Mouse (Mus musculus) forebrain, embryonic 11.5 days (tissue): ENCODE data around the gene Mrps21. TPM values are rescaled to one million over a fixed set of nuclear protein-coding genes. Genes with fewer than 3 reads are reported as not detected.
"Not testable (repeated sequence)": the region's sequence is repeated elsewhere in the genome, so short reads cannot be mapped to it uniquely, and the experiment has no call there.

Source experiments
- ATAC-seq: fragments of 200-750 bp; cut with Nextera tagmentation; replicated peaks from 2 replicates; pipeline ENCODE4 v1.8.0; 2017; ENCODE audit warnings: moderate TSS enrichment; ENCODE audit not compliant: low FRiP score
- DNase-seq: peaks from one replicate; pipeline ENCODE4 v3.0.0-alpha.2; 2017; ENCODE audit warnings: low spot score
- H3K27ac ChIP-seq: fragments of 300-500 bp; sonication (generic); 2 replicates; pipeline ENCODE4 v1.5.1; 2014; ENCODE audit warnings: low read depth, low read length
- H3K27me3 ChIP-seq: fragments of 300-500 bp; sonication (generic); 2 replicates; pipeline ENCODE4 v1.6.1; 2014; ENCODE audit warnings: mild to moderate bottlenecking, low read length, mixed read lengths; ENCODE audit not compliant: control insufficient read depth, insufficient read depth
- H3K36me3 ChIP-seq: fragments of 300-500 bp; sonication (generic); 2 replicates; pipeline ENCODE4 v1.6.1; 2014; ENCODE audit warnings: mild to moderate bottlenecking, low read length, moderate library complexity, mixed read lengths; ENCODE audit not compliant: control insufficient read depth, insufficient read depth
- H3K4me1 ChIP-seq: fragments of 300-500 bp; sonication (generic); replicated peaks from 2 replicates; pipeline ENCODE4 v1.6.1; 2014; ENCODE audit warnings: low read length, mixed read lengths; ENCODE audit not compliant: control insufficient read depth, insufficient read depth
- H3K4me2 ChIP-seq: fragments of 300-500 bp; sonication (generic); 2 replicates; pipeline ENCODE4 v1.6.1; 2014; ENCODE audit warnings: low read depth, mild to moderate bottlenecking, low read length, moderate library complexity, mixed read lengths; ENCODE audit not compliant: severe bottlenecking
- H3K4me3 ChIP-seq: fragments of 300-500 bp; sonication (generic); 2 replicates; pipeline ENCODE4 v1.5.1; 2014; ENCODE audit warnings: low read depth, low read length
- H3K9ac ChIP-seq: fragments of 300-500 bp; sonication (generic); 2 replicates; pipeline ENCODE4 v1.6.1; 2014; ENCODE audit warnings: low read length
- H3K9me3 ChIP-seq: fragments of 300-500 bp; sonication (generic); 2 replicates; pipeline ENCODE4 v1.6.1; 2016; ENCODE audit warnings: low read length, mixed read lengths; ENCODE audit not compliant: control insufficient read depth
- WGBS: fragments of 180-500 bp; shearing (Covaris S2); extraction: QIAGEN DNeasy Blood & Tissue Kit; methylation state at CpG from one replicate; pipeline ENCODE4 v1.1.7; 2014; 5-methylcytosine and 5-hydroxymethylcytosine counted together
- polyA plus RNA-seq: library from polyadenylated mRNA; unstranded; fragments of >200 nt; fragmentation: Nextera tagmentation; extraction: Ambion mirVana; gene quantifications from 2 replicates; pipeline ENCODE4 v1.2.1, GENCODE M21; 2014

The Mrps21 gene
- polyA plus RNA-seq, 1 experiment from 2014 or later = 322 TPM

DNA sequence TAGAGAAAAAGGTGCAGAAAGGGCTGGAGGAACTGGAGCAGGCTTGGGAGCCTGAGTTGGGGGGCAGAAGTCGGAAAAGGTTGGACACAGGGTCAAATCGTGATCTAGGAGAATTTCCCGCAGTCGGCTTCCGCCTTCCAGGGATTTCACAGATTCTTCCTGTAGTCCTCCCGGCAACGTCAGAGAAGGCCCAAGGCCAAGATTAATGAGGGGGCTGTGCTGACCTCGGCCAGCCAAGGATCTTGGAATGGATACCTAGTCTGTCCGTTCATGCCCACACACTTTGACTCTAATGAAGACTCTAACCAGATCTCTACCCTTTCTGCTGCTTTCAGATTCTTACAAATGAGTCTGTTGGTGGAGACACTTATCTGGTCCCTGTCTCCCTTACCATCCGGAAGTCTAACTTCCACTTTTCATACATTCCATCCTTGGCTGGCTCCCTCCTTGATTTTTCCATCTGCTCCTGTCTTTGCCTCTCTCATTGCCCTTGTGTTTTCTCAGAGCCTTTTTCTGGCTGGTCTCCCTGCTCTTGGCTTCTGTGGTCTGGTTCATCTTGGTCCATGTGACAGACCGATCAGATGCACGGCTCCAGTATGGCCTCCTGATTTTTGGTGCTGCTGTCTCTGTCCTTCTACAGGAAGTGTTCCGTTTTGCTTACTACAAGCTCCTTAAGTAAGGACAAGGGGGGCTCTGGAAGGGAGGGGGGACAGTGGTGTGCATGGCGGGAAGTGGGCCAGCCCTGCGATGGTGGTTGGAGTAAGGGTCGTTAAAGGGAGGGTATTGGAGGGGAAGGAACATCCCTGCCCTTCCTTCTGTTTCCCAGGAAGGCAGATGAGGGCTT, 23.2 kb upstream of the Mrps21 start:
- H3K4me3 ChIP-seq = peak overlapping the region; percentile 67
- 20% methylated on average over 15 of the region's 16 CpGs for WGBS

DNA sequence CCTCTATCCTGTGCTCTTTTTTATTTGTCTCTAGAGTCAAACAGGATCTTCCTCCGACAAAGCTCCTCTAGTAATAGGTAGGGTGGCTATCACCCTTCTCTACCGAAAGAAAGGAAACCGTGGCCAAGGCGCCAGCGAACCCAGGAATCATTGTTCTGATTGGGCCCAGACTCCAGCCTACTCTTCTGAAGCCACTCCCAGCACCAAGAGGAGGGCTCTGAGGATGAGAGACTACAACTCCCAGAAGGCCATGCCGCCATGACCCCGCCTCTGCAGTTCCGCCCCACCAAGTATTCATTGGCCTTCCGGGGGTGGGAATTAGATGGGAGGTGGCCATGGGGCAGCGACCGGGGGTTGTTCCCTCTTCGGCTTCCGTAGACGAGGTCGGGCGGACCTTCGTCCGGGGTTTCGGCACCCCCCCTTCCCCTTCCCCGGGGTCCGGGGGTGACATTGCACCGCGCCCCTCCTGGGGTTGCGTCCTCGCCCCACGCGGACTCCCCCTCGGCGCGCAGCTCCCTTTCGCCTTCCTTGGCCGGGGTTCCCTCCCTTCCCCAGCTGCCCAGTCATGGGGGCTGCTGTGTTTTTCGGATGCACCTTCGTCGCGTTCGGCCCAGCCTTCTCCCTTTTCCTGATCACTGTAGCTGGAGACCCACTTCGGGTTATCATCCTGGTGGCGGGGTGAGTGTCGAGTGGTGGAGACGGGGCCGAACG, 22.4 kb upstream of the Mrps21 start, which contains the start of gene Aph1a:
Gene Aph1a (plus strand): TSS at position 364 of the 711 bp plus-strand sequence.
- H3K4me1 ChIP-seq, H3K27me3 ChIP-seq, H3K9me3 ChIP-seq, H3K36me3 ChIP-seq: not testable (repeated sequence)
- DNase-seq = peak; percentile 97
- Histone ChIP-seq H3K27ac (0 out of 2 replicates have a peak within 1 kb of the TSS, but pooled peaks have one; percentile 25), H3K4me3 (peak within 1 kb of the TSS; percentile 67), H3K4me2 (peak within 1 kb of the TSS; percentile 93), H3K9ac (peak within 1 kb of the TSS; percentile 70)
- ATAC-seq = peak; percentile 97
- 0% methylated on average over 27 of the region's 43 CpGs for WGBS

More for the DNA sequence above, 23.2 kb upstream of the Mrps21 start:
- H3K27me3 ChIP-seq = no peaks in the 10 kb centered on the region
- no peaks in the 10 kb centered on the region for H3K9me3 ChIP-seq
- 0 out of 2 replicates have a peak overlapping the region, but pooled peaks have one; percentile 25 for H3K27ac ChIP-seq
- H3K4me2 ChIP-seq = peak overlapping the region; percentile 93
- H3K9ac ChIP-seq = peak overlapping the region; percentile 70
- ATAC-seq = no peak
- peaks cover 7% of the 10 kb centered on the region; the same call in 1 of the 2 replicates for H3K4me1 ChIP-seq
- DNase-seq = no peak
- no peaks in the 10 kb centered on the region for H3K36me3 ChIP-seq

GRCm38 (mm10) chr3:95893126-95893525, 21.8 kb upstream of the Mrps21 start:
- H3K4me2 ChIP-seq = peak overlapping the region; percentile 46
- no peaks in the 10 kb centered on the region for H3K9me3 ChIP-seq
- H3K4me1 ChIP-seq = peaks cover 7% of the 10 kb centered on the region; the same call in 1 of the 2 replicates
- no peaks in the 10 kb centered on the region for H3K27me3 ChIP-seq
- DNase-seq (no peak), ATAC-seq (no peak)
- 30% methylated on average over 7 of the region's 7 CpGs for WGBS
- no peak overlapping the region for H3K27ac ChIP-seq
- H3K9ac ChIP-seq = peak overlapping the region; percentile 49; the same call in 1 of the 2 replicates
- no peaks in the 10 kb centered on the region for H3K36me3 ChIP-seq
- peak overlapping the region; percentile 67 for H3K4me3 ChIP-seq

DNA sequence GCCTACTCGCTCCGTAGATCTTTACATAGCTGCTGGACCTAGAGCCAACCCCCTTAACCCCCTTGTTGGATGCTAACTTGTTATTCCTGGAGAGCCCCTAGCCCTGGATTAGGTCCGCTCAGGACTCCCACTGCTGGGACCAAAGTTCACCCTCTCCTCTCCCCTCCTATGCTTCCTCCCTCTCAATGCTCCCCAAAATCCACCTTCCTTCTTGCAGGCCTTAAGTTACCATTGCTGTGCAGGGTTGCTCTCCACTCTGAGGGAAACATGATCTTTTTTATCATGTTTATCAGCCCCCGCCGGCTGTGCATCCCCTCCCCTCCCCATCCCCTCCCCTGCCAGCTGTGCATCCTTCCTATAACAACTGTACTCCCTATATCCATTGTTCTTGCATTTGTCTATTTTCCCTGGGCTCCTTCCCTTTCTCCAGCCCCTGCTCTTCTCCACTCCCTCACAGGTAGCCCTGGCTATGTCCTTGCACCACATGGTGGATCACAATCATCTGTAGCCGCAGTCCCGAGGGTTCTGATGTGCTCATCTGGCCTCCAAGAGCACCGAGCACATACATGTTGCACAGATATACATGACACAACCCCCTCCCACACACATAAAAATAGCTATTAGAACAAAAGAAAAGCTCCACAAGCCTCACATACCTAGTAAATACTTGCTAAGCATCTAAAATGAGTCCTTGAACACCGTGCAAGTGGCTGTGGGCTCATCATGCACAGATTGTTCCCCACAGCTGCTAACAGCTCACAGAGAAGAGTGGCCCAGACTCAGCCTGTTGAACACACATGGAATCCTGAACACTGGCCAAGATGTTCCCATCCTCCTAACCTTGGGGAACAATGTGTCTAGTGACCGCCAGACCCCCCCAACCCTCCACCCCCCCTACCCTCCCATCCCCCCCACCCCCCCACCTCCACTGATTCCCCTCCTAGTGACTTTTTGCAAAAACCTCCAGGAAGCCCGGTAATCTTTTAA, 21.0 kb upstream of the Mrps21 start:
- Histone ChIP-seq H3K27ac (no peak overlapping the region), H3K27me3 (no peaks in the 10 kb centered on the region), H3K4me2 (no peak overlapping the region), H3K4me1 (peaks cover 7% of the 10 kb centered on the region; the same call in 1 of the 2 replicates), H3K4me3 (no peak overlapping the region), H3K36me3 (no peaks in the 10 kb centered on the region), H3K9me3 (no peaks in the 10 kb centered on the region), H3K9ac (peak overlapping the region; percentile 32)
- DNase-seq = no peak
- no peak for ATAC-seq
- 44% methylated on average over 11 of the region's 11 CpGs for WGBS

- peak within 1 kb of the TSS; percentile 46; the same call in 1 of the 2 replicates for H3K27ac ChIP-seq
- H3K36me3 ChIP-seq = no peaks in the 10 kb centered on the region
- H3K4me1 ChIP-seq = peaks cover 7% of the 10 kb centered on the region; the same call in 1 of the 2 replicates
- 26% methylated on average over 12 of the region's 12 CpGs for WGBS
- DNase-seq (no peak), ATAC-seq (no peak)
- peak within 1 kb of the TSS; percentile 32 for H3K9ac ChIP-seq
- H3K27me3 ChIP-seq = no peaks in the 10 kb centered on the region
- H3K4me2 ChIP-seq = peak within 1 kb of the TSS; percentile 18; the same call in 1 of the 2 replicates
- H3K9me3 ChIP-seq = no peaks in the 10 kb centered on the region
- no peak within 1 kb of the TSS for H3K4me3 ChIP-seq
Measured at GRCm38 (mm10) chr3:95891211-95892065, 20.1 kb upstream of the Mrps21 start, which contains the start of gene BC028528. Gene BC028528, minus strand, starts transcription at chr3:95892005.

GRCm38 (mm10) chr3:95889664-95890063, 18.3 kb upstream of the Mrps21 start:
- no peaks in the 10 kb centered on the region for H3K27me3 ChIP-seq
- no peaks in the 10 kb centered on the region for H3K36me3 ChIP-seq
- H3K4me2 ChIP-seq = no peak overlapping the region
- 81% methylated on average over 3 of the region's 3 CpGs for WGBS
- no peaks in the 10 kb centered on the region for H3K9me3 ChIP-seq
- no peak overlapping the region for H3K4me3 ChIP-seq
- no peak overlapping the region for H3K9ac ChIP-seq
- H3K4me1 ChIP-seq = peaks cover 3% of the 10 kb centered on the region; the same call in 1 of the 2 replicates
- H3K27ac ChIP-seq = no peak overlapping the region
- DNase-seq = no peak
- no peak for ATAC-seq

GRCm38 (mm10) chr3:95887596-95887995, 16.3 kb upstream of the Mrps21 start:
- Histone ChIP-seq H3K9ac (no peak overlapping the region), H3K36me3 (no peaks in the 10 kb centered on the region), H3K27me3 (no peaks in the 10 kb centered on the region), H3K4me1 (peaks cover 4% of the 10 kb centered on the region; the same call in 1 of the 2 replicates), H3K4me3 (no peak overlapping the region), H3K9me3 (no peaks in the 10 kb centered on the region), H3K27ac (no peak overlapping the region), H3K4me2 (no peak overlapping the region)
- DNase-seq (no peak), ATAC-seq (no peak)
- WGBS = 88% methylated on average over 4 of the region's 4 CpGs
